Mouse (Mus musculus) kidney, embryonic 14.5 days (tissue): ENCODE measurements at regions not wholly inside any gene's neighbourhood (a gene's known extent, or its start where the extent isn't known, plus 50 kb on each side); places are given as distances from the start of the nearest gene placed in this dataset.

Experiments used
- ATAC-seq: fragments of 200-750 bp; cut with Nextera tagmentation; 2 replicates; pipeline ENCODE4 v1.8.0; 2017; ENCODE audit warnings: moderate number of reproducible peaks, mild to moderate bottlenecking, moderate TSS enrichment, moderate library complexity; ENCODE audit not compliant: low FRiP score, low TSS enrichment
- H3K27ac ChIP-seq: fragments of 300-500 bp; sonication (generic); 2 replicates; pipeline ENCODE4 v1.5.1; 2014; ENCODE audit warnings: low read depth, mild to moderate bottlenecking, low read length, moderate library complexity, mixed read lengths
- H3K27me3 ChIP-seq: fragments of 300-500 bp; sonication (generic); 2 replicates; pipeline ENCODE4 v1.6.1; 2014; ENCODE audit warnings: mild to moderate bottlenecking, low read length; ENCODE audit not compliant: control insufficient read depth, insufficient read depth
- H3K36me3 ChIP-seq: fragments of 300-500 bp; sonication (generic); 2 replicates; pipeline ENCODE4 v1.6.1; 2014; ENCODE audit warnings: low read length, mixed read lengths; ENCODE audit not compliant: control insufficient read depth, insufficient read depth
- H3K4me1 ChIP-seq: fragments of 300-500 bp; sonication (generic); 2 replicates; pipeline ENCODE4 v1.6.1; 2014; ENCODE audit warnings: low read length, mixed read lengths; ENCODE audit not compliant: control insufficient read depth, insufficient read depth
- H3K4me2 ChIP-seq: fragments of 300-500 bp; sonication (generic); replicated peaks from 2 replicates; pipeline ENCODE4 v1.6.1; 2014; ENCODE audit warnings: low read depth, mild to moderate bottlenecking, low read length
- H3K4me3 ChIP-seq: fragments of 300-500 bp; sonication (generic); 2 replicates; pipeline ENCODE4 v1.5.1; 2014; ENCODE audit warnings: mild to moderate bottlenecking, low read length
- H3K9ac ChIP-seq: fragments of 300-500 bp; sonication (generic); 2 replicates; pipeline ENCODE4 v1.6.1; 2014; ENCODE audit warnings: low read depth, mild to moderate bottlenecking, low read length, moderate library complexity
- H3K9me3 ChIP-seq: fragments of 300-500 bp; sonication (generic); 2 replicates; pipeline ENCODE4 v1.6.1; 2016; ENCODE audit warnings: low read length; ENCODE audit not compliant: control insufficient read depth
- WGBS: fragments of 180-500 bp; shearing (Covaris S2); extraction: QIAGEN DNeasy Blood & Tissue Kit; methylation state at CpG from one replicate; pipeline ENCODE4 v1.1.7; 2014; 5-methylcytosine and 5-hydroxymethylcytosine counted together

DNA sequence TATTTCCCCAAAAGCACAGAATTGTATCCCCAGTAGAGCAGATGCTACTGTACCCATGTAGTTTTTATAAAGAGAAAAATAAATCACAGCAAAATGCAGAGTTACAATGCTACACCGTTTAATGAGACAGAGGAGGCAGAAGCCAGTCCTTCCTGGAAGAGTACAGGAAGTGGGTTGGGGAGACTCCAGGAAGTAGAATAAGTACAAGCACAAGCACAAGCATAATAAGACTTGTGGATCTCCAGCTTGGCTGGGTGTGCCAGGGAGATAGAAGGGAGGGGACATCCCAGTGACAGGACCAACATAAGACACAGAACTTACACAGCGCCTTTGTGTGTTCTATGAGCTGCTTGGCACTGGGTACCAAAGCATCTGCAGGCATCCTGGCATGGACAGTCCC is 67.3 kb upstream of the Ubl3 start:
- H3K9me3 ChIP-seq: no peaks in the 10 kb centered on the region
- no peak overlapping the region for H3K27ac ChIP-seq
- H3K36me3 ChIP-seq: no peaks in the 10 kb centered on the region
- H3K4me3 ChIP-seq: no peak overlapping the region
- H3K9ac ChIP-seq: no peak overlapping the region
- 84% methylated on average over 2 of the region's 2 CpGs for WGBS
- ATAC-seq: no peak
- H3K4me1 ChIP-seq: peaks cover 5% of the 10 kb centered on the region; the same call in 1 of the 2 replicates
- no peak overlapping the region for H3K4me2 ChIP-seq
- no peaks in the 10 kb centered on the region for H3K27me3 ChIP-seq

DNA sequence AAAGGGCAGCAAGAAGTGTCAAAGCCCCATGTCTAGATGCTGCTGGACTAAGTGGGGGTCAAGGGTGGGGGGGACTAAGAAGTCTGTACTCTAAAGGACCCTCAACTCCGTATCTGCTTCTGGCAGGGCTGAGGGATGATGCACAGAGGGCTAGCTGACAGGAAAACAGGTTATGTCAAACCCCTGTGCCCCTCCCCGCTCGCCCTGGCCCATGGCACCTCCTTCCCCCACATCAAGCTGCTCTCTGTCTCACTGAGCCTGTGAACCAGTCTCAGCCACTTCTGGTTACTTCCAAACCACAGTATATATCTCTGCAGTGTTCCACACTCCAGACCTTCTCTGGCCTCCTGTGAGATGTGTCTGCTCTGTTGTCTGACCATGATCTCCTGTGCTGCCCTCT is 63.8 kb upstream of the Ubl3 start:
- no peaks in the 10 kb centered on the region for H3K9me3 ChIP-seq
- H3K4me3 ChIP-seq: no peak overlapping the region
- H3K36me3 ChIP-seq: no peaks in the 10 kb centered on the region
- no peak overlapping the region for H3K9ac ChIP-seq
- peaks cover 5% of the 10 kb centered on the region; the same call in 1 of the 2 replicates for H3K4me1 ChIP-seq
- no peak overlapping the region for H3K4me2 ChIP-seq
- ATAC-seq: no peak
- H3K27ac ChIP-seq: no peak overlapping the region
- 76% methylated on average over 3 of the region's 3 CpGs for WGBS
- H3K27me3 ChIP-seq: no peaks in the 10 kb centered on the region

DNA sequence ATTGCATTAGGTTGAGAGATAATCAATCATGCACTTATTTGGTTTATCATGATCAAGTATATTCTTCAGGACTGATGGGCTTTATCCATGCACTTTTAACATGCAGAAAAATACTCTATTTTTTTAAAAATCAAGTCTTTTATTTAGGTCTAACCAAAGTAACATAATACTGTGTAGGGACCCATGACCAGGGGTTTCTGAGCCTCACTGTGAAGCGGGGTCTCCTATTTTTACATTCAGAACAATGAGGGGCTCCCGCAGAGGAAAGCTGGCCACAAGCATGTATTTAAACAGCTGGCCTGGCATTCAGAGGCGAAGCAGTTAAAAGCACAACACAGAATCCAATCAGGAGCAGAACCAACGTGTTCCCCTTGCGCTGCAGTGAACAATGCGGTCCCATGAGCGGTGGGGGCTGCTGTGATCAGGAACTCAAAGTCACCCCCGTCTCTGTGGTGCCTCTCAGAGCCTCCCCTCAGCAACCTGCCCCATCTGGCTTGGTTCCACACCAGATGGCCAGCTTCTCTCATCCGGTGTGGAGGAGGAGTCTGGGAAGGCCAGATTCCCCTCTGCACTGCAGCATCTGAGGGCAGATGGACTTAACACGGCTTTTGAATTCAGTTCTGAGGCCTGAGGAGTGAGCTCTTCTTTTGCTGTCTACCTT is 63.2 kb upstream of the Ubl3 start:
- H3K27ac ChIP-seq: no peak overlapping the region

DNA sequence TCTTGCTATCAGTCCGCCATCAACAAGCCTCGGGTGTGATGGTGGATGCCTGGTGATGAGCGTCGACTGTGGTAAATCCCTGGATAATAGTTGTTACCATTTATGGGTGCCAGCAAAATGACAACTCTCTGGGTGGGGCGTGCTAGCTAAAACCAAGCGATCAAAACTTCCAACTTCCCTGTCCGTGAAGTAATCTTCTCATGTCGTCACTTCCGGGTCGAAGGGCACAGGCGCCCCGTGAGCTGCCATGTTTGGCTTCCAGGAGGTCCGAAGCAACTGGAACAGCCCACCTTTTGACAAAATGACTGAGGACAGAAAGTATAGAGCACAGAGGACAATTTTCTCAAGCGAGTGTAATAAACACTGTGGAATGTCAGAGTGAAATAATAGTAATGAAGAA is 62.5 kb upstream of the Ubl3 start:
- Histone ChIP-seq H3K4me1 (peaks cover 5% of the 10 kb centered on the region; the same call in 1 of the 2 replicates), H3K4me3 (no peak overlapping the region), H3K4me2 (no peak overlapping the region), H3K36me3 (no peaks in the 10 kb centered on the region), H3K9ac (no peak overlapping the region), H3K27ac (no peak overlapping the region), H3K9me3 (no peaks in the 10 kb centered on the region), H3K27me3 (no peaks in the 10 kb centered on the region)
- 92% methylated on average over 14 of the region's 14 CpGs for WGBS
- ATAC-seq: no peak

More for the DNA sequence above, 63.2 kb upstream of the Ubl3 start:
- no peaks in the 10 kb centered on the region for H3K36me3 ChIP-seq
- no peaks in the 10 kb centered on the region for H3K9me3 ChIP-seq
- no peak overlapping the region for H3K4me3 ChIP-seq
- H3K4me1 ChIP-seq: peaks cover 5% of the 10 kb centered on the region; the same call in 1 of the 2 replicates
- H3K27me3 ChIP-seq: no peaks in the 10 kb centered on the region
- H3K9ac ChIP-seq: no peak overlapping the region
- ATAC-seq: peak; percentile 76
- no peak overlapping the region for H3K4me2 ChIP-seq
- WGBS: 36% methylated on average over 10 of the region's 10 CpGs

DNA sequence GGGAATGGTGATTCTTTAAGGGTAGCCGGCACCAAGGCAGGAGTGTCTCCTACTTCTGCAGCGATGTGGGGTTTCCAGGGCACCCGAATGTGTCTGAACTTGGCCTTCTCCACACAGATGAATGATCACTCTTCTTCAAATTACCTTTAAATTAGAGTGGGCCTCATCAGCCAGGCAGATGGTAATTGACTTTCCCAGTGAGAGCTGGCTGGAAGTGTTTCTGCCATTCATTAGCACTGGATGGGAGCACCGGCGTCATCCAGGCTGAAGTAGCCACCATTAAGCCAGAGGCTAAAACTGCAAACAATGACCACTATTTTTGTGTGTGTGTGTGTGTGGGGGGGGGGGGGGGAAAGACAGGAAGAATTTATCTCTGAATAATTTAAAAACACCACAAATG is 58.7 kb upstream of the Ubl3 start:
- Histone ChIP-seq H3K27me3 (no peaks in the 10 kb centered on the region), H3K4me2 (no peak overlapping the region), H3K9ac (no peak overlapping the region), H3K36me3 (no peaks in the 10 kb centered on the region), H3K4me3 (no peak overlapping the region), H3K9me3 (no peaks in the 10 kb centered on the region), H3K4me1 (peaks cover 15% of the 10 kb centered on the region; the same call in 1 of the 2 replicates), H3K27ac (no peak overlapping the region)
- ATAC-seq: no peak
- WGBS: 29% methylated on average over 5 of the region's 5 CpGs

DNA sequence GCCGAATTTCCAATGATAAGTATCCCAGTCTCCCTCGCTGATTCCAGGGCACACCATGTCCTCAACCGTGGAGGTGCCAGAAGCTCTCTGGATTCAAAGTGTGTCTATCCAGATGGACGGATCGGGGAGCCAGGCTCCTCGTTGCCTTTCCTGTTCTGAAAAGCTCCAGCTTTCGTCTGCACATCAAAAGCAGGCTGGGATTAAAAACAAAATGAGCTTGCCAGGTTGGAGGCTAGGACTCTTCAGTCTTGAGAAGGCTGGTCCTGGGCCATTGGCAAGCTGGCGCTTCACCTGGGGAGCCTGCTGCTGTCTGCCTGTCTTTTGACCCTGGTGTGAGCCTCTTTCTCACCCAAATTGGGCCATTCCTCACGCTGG is 56.9 kb upstream of the Ubl3 start:
- Histone ChIP-seq H3K27ac (no peak overlapping the region), H3K9me3 (no peaks in the 10 kb centered on the region), H3K4me1 (peaks cover 9% of the 10 kb centered on the region; the same call in 1 of the 2 replicates), H3K27me3 (no peaks in the 10 kb centered on the region), H3K9ac (no peak overlapping the region), H3K36me3 (no peaks in the 10 kb centered on the region), H3K4me2 (no peak overlapping the region), H3K4me3 (no peak overlapping the region)
- 73% methylated on average over 9 of the region's 9 CpGs for WGBS
- no peak for ATAC-seq

DNA sequence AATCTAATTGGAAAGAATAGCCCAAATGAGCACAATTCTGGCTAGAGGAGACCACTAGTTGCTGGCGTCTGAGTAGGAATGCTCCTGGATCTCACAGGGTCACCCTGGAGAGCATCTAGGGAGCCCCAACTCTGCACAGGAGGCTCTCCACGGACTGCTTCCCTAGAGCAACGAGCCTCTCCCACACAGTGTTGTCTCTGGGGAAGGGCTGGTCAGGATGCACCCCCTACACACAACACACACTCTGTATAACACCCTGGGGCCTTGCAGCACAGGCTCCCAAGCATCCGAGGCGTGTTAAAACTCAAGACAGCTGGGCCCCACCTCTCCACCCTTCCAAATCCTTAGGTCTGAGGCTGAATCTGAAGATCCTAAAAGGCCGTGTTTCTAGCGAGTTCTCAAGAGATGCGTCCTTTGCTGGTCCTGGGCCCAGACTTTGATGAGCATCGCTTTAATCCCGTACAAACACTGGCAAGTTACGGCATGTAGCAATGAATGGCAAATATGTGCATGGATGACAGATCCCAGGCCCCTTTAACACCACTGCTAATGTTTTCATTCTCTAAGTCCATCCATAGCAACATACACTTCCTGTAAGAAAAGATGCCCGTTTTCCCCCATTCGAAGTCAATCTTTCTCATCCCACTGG is 56.4 kb upstream of the Ubl3 start:
- ATAC-seq: no peak
- no peak overlapping the region; the same call in 1 of the 2 replicates for H3K4me2 ChIP-seq
- 79% methylated on average over 13 of the region's 13 CpGs for WGBS
- peaks cover 9% of the 10 kb centered on the region; the same call in 1 of the 2 replicates for H3K4me1 ChIP-seq
- no peak overlapping the region for H3K9ac ChIP-seq
- no peak overlapping the region for H3K27ac ChIP-seq
- H3K36me3 ChIP-seq: no peaks in the 10 kb centered on the region
- H3K9me3 ChIP-seq: no peaks in the 10 kb centered on the region
- H3K27me3 ChIP-seq: no peaks in the 10 kb centered on the region
- no peak overlapping the region for H3K4me3 ChIP-seq

DNA sequence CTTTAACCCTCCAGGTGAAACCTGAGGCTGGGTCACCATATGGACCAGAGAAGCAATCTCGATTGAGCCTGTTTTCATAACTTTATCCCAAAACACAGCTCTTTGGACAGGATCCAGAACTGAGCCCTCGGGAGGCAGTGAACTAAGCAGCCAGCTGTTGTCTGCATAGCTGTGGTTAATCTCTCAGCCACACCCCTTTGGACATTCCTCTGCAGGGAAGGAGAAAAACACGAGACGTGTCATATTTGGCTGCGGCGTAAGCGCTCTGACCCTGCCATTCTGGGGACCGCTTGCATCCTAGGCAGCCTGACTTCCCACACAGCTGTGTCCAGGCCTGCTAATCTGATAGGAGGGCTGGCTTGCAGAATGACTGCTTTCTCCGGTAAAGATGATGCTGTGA is 55.6 kb upstream of the Ubl3 start:
- H3K9ac ChIP-seq: no peak overlapping the region
- no peak overlapping the region; the same call in 1 of the 2 replicates for H3K4me2 ChIP-seq
- H3K4me3 ChIP-seq: no peak overlapping the region
- H3K27me3 ChIP-seq: no peaks in the 10 kb centered on the region
- peak; percentile 78 for ATAC-seq
- H3K36me3 ChIP-seq: no peaks in the 10 kb centered on the region
- H3K4me1 ChIP-seq: peaks cover 9% of the 10 kb centered on the region; the same call in 1 of the 2 replicates
- H3K27ac ChIP-seq: no peak overlapping the region
- 45% methylated on average over 9 of the region's 9 CpGs for WGBS
- H3K9me3 ChIP-seq: no peaks in the 10 kb centered on the region

DNA sequence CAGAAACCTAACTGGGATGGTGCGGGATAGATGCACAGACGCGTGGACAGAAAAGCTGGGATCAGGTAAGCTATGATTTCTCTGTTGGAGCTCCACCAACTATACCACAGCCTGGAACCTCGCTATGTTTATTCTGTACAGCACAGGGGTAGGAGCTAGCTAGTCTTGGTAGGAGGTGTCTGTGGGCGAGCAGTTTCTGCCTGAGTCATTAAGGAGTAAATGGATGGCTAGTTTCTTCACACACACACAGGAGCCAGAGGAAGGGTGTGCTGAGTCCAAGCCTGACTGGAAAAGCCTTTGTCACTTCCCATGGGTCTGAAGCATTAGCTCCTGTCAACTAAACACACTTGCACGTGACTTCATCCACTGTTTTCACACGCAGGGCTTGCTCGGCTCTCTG is 53.1 kb upstream of the Ubl3 start:
- no peak for ATAC-seq
- Histone ChIP-seq H3K27ac (no peak overlapping the region), H3K36me3 (no peaks in the 10 kb centered on the region), H3K4me1 (peaks cover 9% of the 10 kb centered on the region; the same call in 1 of the 2 replicates), H3K4me3 (no peak overlapping the region), H3K9ac (no peak overlapping the region), H3K27me3 (no peaks in the 10 kb centered on the region), H3K9me3 (no peaks in the 10 kb centered on the region), H3K4me2 (no peak overlapping the region)
- WGBS: 85% methylated on average over 8 of the region's 8 CpGs
